Mouse (Mus musculus) lung, postnatal 4 days (tissue): ENCODE measurements around the gene Olfr91.
"Not testable (repeated sequence)": the region's sequence is repeated elsewhere in the genome, so short reads cannot be mapped to it uniquely, and the experiment has no call there.

Experiments used
- DNase-seq, 2 experiments: peaks; one replicate each; pipeline ENCODE4 v3.0.0; 2021

Olfr91 gene

DNA sequence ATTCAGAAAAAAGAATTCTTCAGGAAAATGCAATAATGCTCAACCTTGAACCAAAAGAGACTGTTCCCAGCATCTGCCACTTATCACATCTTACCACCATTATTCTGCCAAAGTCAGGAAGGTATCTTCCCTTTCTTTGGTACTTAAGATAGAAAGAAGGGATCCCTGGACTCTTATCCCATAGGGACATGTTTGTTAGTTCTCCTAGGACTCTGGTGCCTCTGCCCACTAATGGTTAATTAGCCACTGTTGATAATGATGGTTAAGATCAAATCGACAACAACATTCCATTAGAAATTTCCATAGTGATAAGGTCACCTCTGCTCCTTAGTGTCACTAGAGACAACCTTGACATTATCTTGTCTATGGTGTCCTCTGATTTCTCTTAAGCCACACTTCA, at the start of gene Olfr91:
Gene Olfr91 (minus strand): TSS at position 101 of the 400 bp plus-strand sequence.
- no peak for DNase-seq

GRCm38 (mm10) chr17:37131366-37131765, 33.3 kb upstream of the Olfr91 start:
- not testable (repeated sequence) for DNase-seq

- DNase-seq: no peak
These were observed 21.9 kb upstream of the Olfr91 start, which contains the start of gene Olfr92 for GRCm38 (mm10) chr17:37119988-37120387. Gene Olfr92, minus strand, starts transcription at chr17:37120088.

DNA sequence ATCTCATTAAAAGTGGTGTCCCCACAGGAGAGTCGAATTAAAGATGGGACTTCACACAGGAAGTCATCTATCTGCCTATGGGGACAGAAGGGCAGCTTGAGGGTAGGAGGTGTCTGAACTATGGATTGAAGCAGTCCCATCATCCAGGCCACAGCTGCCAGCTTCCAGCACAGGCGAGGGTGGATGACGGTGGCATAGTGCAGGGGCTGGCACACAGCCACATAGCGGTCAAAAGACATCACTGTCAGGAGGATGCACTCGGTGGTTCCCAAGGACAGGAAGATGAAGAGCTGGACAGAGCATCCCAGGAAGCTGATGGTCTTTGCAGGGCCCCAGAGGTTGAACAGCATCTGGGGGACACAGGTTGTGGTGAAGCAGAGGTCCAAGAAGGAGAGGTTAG, 4.8 kb downstream of the Olfr91 start:
- peak in 1 of 2 experiments; percentile 12 for DNase-seq

DNA sequence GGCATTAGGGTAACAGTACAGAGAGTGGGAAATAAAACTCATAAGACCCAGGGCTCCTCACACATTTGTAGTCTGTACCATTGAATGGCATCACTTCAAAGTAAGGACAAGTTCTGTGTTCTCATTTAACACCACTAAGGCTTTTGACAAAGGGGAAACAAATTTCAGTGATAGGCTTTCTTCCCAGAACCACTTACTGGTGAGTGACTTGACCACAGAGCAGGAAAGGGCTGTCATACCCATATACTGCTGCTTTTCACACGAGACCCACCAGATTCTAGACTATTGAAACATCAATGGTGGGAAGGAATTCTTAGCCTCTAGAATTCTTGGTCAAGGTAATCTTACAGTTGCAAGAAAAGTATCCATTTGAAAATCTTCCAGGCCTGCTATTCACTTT, 5.9 kb downstream of the Olfr91 start:
- DNase-seq: no peak

GRCm38 (mm10) chr17:37088399-37088798, 9.7 kb downstream of the Olfr91 start, which contains the start of gene Olfr90:
Gene Olfr90, minus strand, starts transcription at chr17:37088499.
- no peak for DNase-seq

- no peak for DNase-seq
These were observed 12.5 kb downstream of the Olfr91 start for GRCm38 (mm10) chr17:37085545-37085944.

DNA sequence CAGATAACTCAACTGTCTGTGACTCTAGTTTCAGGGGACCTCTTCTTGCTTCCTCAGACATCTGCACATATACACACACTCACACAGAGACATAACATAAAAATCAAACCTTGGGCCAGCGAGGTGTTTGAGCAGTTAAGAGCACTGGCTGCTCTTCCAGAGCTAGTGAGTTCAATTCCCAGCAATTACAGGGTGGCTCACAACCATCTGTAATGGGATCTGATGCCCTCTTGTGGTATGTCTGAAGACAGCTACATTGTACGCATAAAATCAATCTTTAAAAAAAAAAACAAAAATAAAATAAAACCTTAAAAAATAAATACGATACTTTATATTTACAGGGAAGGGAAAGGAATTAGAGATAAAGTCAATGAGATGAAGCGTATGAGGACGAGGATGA, 13.4 kb downstream of the Olfr91 start:
- DNase-seq: no peak

DNA sequence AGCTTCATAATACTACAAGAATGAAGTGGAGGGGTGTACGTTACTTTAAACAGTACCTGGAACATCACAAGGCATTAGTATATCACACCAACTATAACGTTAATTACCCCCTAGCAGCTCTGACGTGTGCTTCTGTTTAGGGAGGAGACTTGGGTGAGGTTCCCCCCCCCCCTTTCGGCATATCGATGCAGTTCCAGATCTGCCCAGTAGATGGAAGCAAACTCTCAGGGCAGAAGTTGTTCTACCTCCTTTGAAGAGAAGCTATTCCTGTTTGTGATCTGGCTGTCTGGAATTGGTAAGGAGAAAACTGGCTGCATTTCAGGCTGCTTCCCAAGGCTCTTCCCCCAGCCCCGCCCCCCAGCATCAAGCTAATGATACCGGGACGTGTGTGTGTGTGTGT, 14.8 kb downstream of the Olfr91 start:
- DNase-seq: peak; percentile 36 to 58

- no peak for DNase-seq
These were observed 16.4 kb downstream of the Olfr91 start for GRCm38 (mm10) chr17:37081659-37082058.

- peak; percentile 25 to 70 for DNase-seq
These were observed 18.0 kb downstream of the Olfr91 start for GRCm38 (mm10) chr17:37080119-37080518.

- no peak for DNase-seq
These were observed 19.1 kb downstream of the Olfr91 start for GRCm38 (mm10) chr17:37078990-37079389.

- DNase-seq: no peak
These were observed 19.9 kb downstream of the Olfr91 start for GRCm38 (mm10) chr17:37078193-37078592.

DNA sequence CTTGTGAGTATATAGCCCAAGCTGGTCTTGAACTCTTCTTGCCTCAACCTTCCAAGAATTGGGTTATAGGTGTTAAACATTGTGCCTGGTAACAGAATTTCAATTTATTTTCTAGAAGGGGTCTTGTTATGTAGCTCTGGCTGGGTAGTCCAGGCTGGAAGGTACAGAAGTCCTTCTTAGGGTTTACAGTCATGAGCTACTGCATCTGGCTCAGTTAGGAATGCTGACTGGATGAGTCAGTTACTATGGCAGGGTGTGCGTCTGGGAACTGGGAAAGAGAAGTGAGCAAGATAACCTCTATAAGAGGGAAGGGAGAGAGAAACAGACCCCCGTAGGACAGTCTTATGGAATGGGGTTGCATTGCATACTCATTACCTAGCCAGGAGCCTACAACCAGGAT, 22.3 kb downstream of the Olfr91 start:
- DNase-seq: no peak

DNA sequence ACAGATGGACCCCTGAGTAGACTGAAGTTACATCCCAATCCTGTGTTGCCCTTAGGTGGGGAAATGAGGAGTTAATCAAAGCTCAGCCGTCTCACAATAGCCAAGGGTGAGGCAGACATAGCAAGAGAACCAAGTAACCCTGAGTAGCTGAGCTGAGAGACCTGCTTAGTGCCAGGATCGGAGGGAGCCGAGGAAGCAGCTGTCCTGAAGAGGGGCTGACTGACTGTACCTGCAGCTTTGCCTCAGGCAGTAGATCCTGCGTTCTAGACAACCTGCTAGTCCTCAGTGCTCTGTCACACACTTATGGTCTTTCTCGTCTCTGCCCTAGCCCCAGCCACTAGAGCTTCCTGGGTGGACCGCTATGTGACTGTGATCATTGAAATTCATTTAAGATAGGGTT, 22.9 kb downstream of the Olfr91 start:
- DNase-seq: no peak

DNA sequence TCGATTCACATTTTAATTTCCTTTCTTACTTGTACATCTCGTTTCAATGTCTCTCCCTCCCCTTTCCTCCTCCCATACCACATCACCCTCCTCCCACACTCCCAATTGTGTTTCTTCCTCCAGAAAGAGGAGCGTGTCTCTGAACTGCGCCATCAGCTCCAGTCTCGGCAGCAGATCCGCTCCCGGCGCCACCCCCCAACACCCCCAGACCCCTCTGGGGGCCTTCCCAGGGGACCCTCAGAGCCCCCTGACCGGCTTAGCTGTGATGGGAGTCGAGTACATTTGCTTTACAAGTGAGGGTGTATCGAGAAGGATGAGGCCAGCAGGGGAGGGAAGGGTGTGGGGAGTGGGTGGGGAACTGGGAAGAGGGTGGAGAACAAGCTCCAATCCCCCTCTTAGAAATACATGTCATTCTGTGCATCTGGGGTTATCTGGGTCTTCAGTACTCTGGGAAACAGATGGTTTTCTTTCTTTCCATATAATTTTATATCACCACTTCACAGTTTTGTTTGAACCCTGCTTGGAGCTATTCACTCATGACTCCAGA, 25.3 kb downstream of the Olfr91 start:
- DNase-seq: no peak

DNA sequence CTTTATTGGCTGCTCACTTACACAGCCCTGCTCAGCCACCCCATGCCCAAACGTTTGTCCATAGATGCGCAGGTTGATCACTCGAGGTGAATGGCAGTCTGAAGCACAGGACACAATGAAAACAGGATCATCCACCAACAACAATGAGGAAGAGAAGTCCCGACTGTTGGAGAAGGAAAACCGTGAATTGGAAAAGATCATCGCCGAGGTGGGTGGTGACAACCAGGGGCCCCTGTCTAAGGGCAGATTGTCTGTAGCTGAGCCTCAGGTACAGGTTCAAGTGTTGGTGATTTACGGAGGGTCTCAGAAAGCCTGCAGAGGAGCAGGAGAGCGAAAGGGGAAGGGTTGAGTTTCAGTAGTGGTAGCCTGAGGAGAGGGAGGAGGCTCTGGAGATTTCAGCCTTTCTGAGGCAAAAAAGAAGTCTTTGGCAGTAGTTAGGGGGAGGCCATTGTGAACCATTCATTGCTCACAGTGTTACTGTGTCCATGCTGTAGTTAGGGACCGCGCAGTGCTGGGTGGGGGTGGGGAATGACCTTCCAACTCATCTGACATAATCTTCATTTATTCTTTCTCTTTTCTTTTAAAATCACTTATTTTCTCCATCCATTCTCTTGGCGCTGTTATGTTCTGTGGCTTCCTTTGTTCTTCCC, 25.9 kb downstream of the Olfr91 start:
- no peak for DNase-seq

DNA sequence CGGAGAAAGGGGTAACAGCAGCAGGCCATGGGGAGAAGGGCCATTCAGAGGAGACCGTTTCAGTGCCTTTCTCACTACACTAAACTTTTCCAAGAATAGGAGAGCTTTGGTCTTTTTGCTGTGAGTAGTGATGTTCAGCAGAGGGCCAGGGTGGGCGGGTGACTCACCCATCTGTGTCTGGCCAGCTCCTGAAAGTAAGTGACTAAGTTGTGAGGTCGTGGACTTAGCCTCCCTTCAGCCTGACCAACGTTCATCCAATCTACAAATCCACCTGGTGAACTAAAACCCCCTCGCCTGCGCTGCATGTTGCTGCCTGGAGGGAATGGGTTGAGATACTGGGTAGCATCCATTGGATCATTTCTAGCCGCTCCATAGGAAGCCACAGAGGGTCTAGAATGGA, 28.0 kb downstream of the Olfr91 start:
- no peak for DNase-seq

DNA sequence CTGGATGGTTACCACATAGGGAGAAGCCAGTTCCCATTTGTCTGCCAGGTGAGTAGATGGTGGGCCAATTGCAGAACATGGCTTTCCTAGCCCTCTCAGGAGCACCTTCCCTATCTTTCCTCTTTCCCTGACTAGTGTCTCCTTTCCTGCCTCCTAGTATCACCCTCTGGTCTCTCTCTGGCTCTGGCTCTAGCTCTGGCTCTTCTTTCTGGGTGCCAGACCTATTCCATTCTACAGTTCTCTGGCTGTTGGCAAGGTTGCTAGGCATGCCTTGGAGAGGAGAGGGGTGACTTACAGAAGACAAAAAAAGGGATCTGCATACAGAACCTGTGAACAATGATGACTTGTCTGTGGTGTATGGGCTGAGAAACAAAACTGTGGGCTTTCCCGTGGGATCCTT, 30.2 kb downstream of the Olfr91 start:
- no peak for DNase-seq

- no peak for DNase-seq
These were observed 32.1 kb downstream of the Olfr91 start for GRCm38 (mm10) chr17:37065993-37066392.

GRCm38 (mm10) chr17:37063686-37064495, 34.2 kb downstream of the Olfr91 start:
- DNase-seq: peak; percentile 51 to 65

- no peak for DNase-seq
These were observed 35.0 kb downstream of the Olfr91 start for GRCm38 (mm10) chr17:37063063-37063462.

DNA sequence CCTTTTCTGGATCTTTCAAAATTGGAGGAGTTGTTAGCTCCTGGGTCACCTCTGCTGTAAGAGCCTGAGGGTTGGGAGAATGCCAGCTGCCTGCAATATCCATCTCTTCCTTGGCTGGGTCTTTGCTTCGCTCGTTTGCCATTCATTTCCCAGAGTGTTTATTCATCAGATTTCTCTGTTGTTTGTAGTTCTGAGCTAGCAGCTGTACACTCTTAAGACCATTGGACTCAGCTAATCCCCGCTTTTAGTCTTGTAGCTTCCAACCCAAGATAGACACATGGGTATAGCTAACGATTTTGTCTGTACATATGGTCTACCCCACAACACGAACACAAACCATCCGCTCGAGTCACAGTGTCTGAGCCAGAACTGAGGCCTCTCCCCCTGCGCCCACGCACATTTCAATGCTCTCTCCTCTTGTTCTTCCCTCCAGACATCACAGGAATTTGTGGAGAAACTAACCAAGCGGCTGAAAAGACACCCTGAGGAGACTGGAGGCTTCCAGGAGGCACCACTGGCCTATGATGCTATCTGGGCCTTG, 35.9 kb downstream of the Olfr91 start:
- DNase-seq: no peak

DNA sequence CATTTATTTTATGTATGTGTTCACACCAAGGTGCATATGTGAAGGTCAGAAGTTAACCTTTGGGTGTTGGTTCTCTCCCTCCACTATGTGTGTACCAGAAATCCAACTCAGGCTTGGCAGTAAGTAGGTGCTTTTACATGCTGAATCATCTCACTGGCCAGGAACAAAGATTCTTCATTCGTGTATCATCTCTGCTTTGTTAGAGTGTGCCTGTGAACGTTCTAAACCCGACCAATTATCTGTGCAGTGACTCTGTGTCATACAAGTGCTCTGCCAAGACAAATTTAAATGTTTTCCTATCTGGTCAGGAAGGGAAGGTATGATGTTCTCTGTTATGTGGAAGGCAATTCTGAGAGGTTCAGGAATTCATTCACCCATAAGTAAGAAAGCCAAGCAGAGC, 36.6 kb downstream of the Olfr91 start:
- DNase-seq: no peak
